Mouse (Mus musculus): Measurements from ENCODE around the gene Tmem88. TPM values are rescaled to one million over a fixed set of nuclear protein-coding genes. Genes with fewer than 3 reads are reported as not detected.
"Not testable (repeated sequence)": the region's sequence is repeated elsewhere in the genome, so short reads cannot be mapped to it uniquely, and the experiment has no call there.

Gene Tmem88
- polyA plus RNA-seq, 1 experiment from 2014 or later: 39.1 TPM

DNA sequence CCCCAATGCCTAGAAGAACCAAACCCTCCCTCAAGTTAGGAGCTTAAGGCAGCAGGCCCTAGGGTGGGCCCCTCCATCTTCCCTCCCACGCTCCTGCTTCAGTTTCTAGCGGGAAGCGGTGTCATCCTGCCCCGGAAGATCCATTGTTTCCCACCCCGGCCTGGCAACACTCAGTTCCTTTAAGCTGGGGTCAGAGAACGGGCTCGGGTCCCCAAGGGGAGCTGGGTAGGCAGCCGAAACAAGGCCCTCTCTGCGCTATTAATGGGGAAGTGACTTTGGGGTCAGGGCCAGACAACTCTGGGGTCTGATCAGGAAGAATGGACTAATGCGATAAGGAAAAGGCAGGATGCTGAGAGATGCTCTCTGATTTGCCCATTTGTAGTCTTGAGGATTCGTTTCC lies 1.3 kb downstream of the Tmem88 start:
- H3K4me1 ChIP-seq (ENCODE audit: insufficient read depth): peaks cover 2% of the 10 kb centered on the region
- H3K4me3 ChIP-seq (ENCODE audit: low read depth, low read length): peak overlapping the region; percentile 66
- peak; percentile 52 for DNase-seq
- H3K27ac ChIP-seq (ENCODE audit: low read depth): peak overlapping the region; percentile 97; the same call in 1 of the 2 replicates
- TF ChIP-seq CTCF (IDR thresholded peaks at IDR 0.05; ENCODE audit: low read depth): no peak
- peak overlapping the region; percentile 86 for H3K9ac ChIP-seq
- H3K27me3 ChIP-seq (ENCODE audit: insufficient read depth, low read length): no peaks in the 10 kb centered on the region
- H3K9me3 ChIP-seq (ENCODE audit: low read depth, low read length): no peaks in the 10 kb centered on the region
- H3K4me2 ChIP-seq: peak overlapping the region; percentile 73
- 32% methylated on average over 11 of the region's 11 CpGs for WGBS
- ATAC-seq (ENCODE audit: insufficient read depth): no peak
- peaks cover 31% of the 10 kb centered on the region for H3K36me3 ChIP-seq (ENCODE audit: insufficient read depth)

GRCm38 (mm10) chr11:69395634-69396373 lies 2.2 kb downstream of the Tmem88 start:
- under 1% methylated on average over 48 of the region's 48 CpGs for WGBS
- peak; percentile 81 for ATAC-seq (ENCODE audit: insufficient read depth)
- no peak for TF ChIP-seq CTCF (IDR thresholded peaks at IDR 0.05; ENCODE audit: low read depth)

DNA sequence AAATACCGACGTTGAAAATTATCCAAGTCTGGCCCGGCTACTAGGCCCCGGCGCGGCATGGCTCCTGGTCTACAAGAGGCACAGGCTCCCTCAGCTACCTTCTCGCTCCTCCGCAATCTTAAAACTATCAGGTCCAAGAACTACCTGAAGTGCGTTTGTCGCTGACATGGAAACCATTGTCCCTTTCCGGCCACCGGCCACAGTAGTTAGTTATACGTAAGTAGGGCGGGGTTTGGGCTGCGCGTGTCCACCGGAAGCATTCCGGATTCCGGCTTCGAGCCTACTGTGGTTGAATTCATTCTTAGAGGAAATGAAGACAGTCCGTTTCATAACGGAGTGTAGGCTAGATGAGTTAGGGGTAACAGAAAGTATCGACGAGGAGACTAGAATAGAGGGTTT lies 2.8 kb downstream of the Tmem88 start, which contains the start of the genes Naa38 and Cyb5d1:
Gene Naa38, plus strand, starts transcription at position 253 of the 399 bp plus-strand sequence.
Gene Cyb5d1, minus strand, starts transcription at position 397 of the 399 bp plus-strand sequence.
- 0% methylated on average over 24 of the region's 24 CpGs for WGBS

More at GRCm38 (mm10) chr11:69395634-69396373, 2.2 kb downstream of the Tmem88 start:
- H3K9me3 ChIP-seq (ENCODE audit: low read depth, low read length): no peaks in the 10 kb centered on the region
- peak; percentile 100 for DNase-seq
- peaks cover 2% of the 10 kb centered on the region for H3K4me1 ChIP-seq (ENCODE audit: insufficient read depth)
- H3K36me3 ChIP-seq (ENCODE audit: insufficient read depth): peaks cover 22% of the 10 kb centered on the region
- H3K4me3 ChIP-seq (ENCODE audit: low read depth, low read length): peak overlapping the region; percentile 66
- H3K9ac ChIP-seq: peak overlapping the region; percentile 86
- no peaks in the 10 kb centered on the region for H3K27me3 ChIP-seq (ENCODE audit: insufficient read depth, low read length)
- H3K4me2 ChIP-seq: peak overlapping the region; percentile 78
- peak overlapping the region; percentile 97 for H3K27ac ChIP-seq (ENCODE audit: low read depth)

DNA sequence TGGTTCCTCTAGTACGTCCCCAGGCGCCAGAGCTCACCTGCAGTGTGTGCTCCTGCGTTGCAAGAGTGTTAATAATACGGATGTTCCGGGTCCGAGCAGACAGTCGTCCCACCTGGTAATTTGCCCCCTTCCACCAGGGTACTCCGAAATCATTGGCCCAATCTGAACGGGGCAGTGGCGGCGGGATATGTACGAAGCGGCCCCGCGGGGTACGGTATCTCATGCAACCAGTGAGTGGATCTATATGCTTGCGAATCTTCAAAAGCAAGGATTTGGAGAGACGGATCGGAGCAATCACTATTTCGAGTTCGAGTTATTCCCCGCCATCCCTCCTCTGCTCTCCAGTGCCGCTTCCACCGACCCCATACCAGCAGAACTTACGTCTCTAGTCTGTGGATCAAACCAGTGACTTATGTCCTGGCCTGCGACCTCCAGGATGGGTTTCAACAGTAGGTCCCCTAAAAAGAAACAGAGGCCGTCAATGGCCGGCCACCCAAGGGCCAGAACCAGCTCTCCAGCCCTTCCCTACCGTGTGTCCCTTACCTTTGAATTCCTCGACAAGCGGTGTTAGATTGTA lies 3.4 kb downstream of the Tmem88 start:
- not testable (repeated sequence) for DNase-seq; ATAC-seq (ENCODE audit: insufficient read depth); H3K27me3 ChIP-seq (ENCODE audit: insufficient read depth, low read length); H3K9me3 ChIP-seq (ENCODE audit: low read depth, low read length); H3K4me1 ChIP-seq (ENCODE audit: insufficient read depth)
- peaks cover 11% of the 10 kb centered on the region for H3K36me3 ChIP-seq (ENCODE audit: insufficient read depth)
- under 1% methylated on average over 31 of the region's 31 CpGs for WGBS
- H3K9ac ChIP-seq: peak overlapping the region; percentile 86
- peak overlapping the region; percentile 67 for H3K27ac ChIP-seq (ENCODE audit: low read depth)
- H3K4me3 ChIP-seq (ENCODE audit: low read depth, low read length): peak overlapping the region; percentile 66
- peak overlapping the region; percentile 78 for H3K4me2 ChIP-seq

More for the DNA sequence above, 2.8 kb downstream of the Tmem88 start, which contains the start of the genes Naa38 and Cyb5d1:
- peak within 1 kb of the TSS; percentile 66 for H3K4me3 ChIP-seq (ENCODE audit: low read depth, low read length)
- DNase-seq: peak; percentile 96
- peak within 1 kb of the TSS; percentile 86 for H3K9ac ChIP-seq
- peak within 1 kb of the TSS; percentile 97 for H3K27ac ChIP-seq (ENCODE audit: low read depth)
- ATAC-seq (ENCODE audit: insufficient read depth): peak; percentile 65
- H3K36me3 ChIP-seq (ENCODE audit: insufficient read depth): peaks cover 16% of the 10 kb centered on the region
- H3K4me1 ChIP-seq (ENCODE audit: insufficient read depth); H3K27me3 ChIP-seq (ENCODE audit: insufficient read depth, low read length); H3K9me3 ChIP-seq (ENCODE audit: low read depth, low read length): not testable (repeated sequence)
- peak within 1 kb of the TSS; percentile 78 for H3K4me2 ChIP-seq

DNA sequence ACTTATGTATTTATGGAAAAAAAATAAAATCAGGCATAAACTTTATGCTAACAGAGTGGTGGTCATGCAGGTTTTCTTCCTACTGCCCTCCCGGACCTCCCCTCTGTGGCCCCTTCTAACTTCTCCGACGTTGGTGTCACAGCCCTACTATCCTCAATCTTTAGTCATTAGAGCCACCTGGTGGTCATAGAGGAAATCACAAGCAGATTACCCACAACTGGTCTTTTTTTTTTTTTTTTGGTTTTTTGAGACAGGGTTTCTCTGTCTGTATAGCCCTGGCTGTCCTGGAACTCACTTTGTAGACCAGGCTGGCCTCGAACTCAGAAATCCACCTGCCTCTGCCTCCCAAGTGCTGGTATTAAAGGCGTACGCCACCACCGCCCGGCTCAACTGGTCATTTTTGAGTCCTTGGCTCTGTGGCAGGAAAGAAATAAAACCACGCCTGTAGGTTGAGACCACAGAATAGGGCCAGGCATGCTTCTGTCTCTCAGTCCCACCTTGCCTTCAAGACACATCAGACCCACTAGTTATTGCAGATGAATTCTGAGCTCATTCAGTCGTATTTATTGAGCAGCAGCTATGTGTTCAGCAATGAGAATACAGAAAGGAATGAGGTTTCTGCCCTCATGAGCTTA lies 7.5 kb downstream of the Tmem88 start:
- Histone ChIP-seq H3K27me3 (ENCODE audit: insufficient read depth, low read length) (no peaks in the 10 kb centered on the region), H3K9ac (no peak overlapping the region), H3K9me3 (ENCODE audit: low read depth, low read length) (no peaks in the 10 kb centered on the region), H3K36me3 (ENCODE audit: insufficient read depth) (no peaks in the 10 kb centered on the region), H3K4me3 (ENCODE audit: low read depth, low read length) (no peak overlapping the region), H3K4me1 (ENCODE audit: insufficient read depth) (no peaks in the 10 kb centered on the region), H3K4me2 (no peak overlapping the region), H3K27ac (ENCODE audit: low read depth) (no peak overlapping the region)
- ATAC-seq (ENCODE audit: insufficient read depth) (peak; percentile 32; the same call in 1 of the 2 replicates), DNase-seq (peak; percentile 95)
- peak; percentile 81 for TF ChIP-seq CTCF (IDR thresholded peaks at IDR 0.05; ENCODE audit: low read depth)
- 47% methylated on average over 10 of the region's 10 CpGs for WGBS

DNA sequence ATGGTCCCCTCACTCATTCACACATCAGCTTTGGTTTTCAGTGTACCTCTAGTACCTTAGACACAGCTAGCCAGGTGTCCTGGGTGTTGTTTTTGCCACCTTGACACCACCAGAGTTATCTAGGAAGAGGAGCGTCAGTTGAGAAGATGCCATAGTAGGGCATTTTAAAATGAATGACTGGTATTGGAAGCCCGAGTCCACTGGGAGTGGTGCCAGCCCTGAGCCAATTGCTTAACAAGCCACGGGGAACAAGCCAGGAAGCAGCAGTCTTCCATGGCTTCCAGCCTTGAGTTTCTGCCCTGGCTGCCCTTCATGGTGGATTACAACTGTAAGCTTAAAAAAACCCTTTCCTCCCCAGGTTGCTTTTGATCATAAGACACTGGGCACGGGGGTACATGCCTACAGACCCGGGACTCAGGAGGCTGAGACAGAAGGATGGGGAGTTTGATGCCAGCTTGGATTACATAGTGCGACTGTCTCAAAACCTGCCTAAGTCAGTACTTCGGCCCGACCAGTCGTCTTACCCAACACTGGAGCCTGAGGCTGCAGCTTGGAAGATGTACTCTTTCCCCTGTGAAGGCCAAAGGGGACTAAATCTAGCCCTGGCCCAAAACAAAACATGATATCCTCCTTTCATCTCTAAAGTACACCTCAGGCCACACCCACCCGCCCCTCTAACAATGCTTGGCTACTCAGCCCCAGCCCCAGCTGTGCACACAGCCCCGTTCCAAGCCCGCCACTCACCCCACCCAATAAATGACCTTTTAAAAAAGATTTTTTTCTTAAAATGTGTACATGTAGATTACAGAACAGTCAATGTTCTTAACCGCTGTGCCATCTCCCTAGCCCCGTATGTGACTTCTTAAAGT lies 8.3 kb downstream of the Tmem88 start:
- TF ChIP-seq CTCF (IDR thresholded peaks at IDR 0.05; ENCODE audit: low read depth): no peak
- DNase-seq: no peak
- Histone ChIP-seq H3K27me3 (ENCODE audit: insufficient read depth, low read length) (no peaks in the 10 kb centered on the region), H3K9me3 (ENCODE audit: low read depth, low read length) (no peaks in the 10 kb centered on the region), H3K36me3 (ENCODE audit: insufficient read depth) (no peaks in the 10 kb centered on the region), H3K4me2 (no peak overlapping the region), H3K9ac (no peak overlapping the region), H3K4me3 (ENCODE audit: low read depth, low read length) (no peak overlapping the region), H3K27ac (ENCODE audit: low read depth) (no peak overlapping the region), H3K4me1 (ENCODE audit: insufficient read depth) (no peaks in the 10 kb centered on the region)
- WGBS: 63% methylated on average over 14 of the region's 14 CpGs
- peak; percentile 13; the same call in 1 of the 2 replicates for ATAC-seq (ENCODE audit: insufficient read depth)
